Mouse (Mus musculus): ENCODE measurements around the gene Phf11b. TPM values are rescaled to one million over a fixed set of nuclear protein-coding genes. Genes with fewer than 3 reads are reported as not detected.
"Not testable (repeated sequence)": the region's sequence is repeated elsewhere in the genome, so short reads cannot be mapped to it uniquely, and the experiment has no call there.

The Phf11b gene
- total RNA-seq (2021), result 0.82 and 3.0 TPM in 2 replicates
- long read RNA-seq, experiment 1, partial matches to known transcripts, result 0 of 3 reads
- long read RNA-seq, experiment 1, other reads (novel, unspliced or antisense), result 3 of 3 reads
- long read RNA-seq, experiment 2, result 0 reads

DNA sequence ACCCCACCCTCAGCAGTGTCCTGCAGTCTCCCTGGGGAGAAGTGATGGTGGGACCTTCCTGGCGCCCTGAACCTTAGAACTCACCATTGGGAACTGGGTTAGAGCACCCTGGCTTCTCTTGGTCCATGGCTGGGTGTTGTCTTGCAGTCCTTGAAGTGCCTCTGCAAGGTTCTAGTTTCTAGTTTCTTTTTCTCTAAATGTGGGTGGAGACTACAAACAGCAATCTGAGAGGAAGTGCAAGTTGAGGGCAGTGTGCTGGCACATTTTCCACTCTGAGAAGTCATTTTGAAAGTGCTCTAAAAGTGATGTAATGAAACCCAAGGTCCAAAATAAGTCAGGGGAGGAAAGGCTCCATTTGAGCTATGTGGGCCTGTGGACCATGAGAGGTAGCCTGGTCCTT, at the start of gene Phf11b:
Phf11b (minus strand) TSS at position 163 of the 400 bp plus-strand sequence.
- DNase-seq, result not testable (repeated sequence)

DNA sequence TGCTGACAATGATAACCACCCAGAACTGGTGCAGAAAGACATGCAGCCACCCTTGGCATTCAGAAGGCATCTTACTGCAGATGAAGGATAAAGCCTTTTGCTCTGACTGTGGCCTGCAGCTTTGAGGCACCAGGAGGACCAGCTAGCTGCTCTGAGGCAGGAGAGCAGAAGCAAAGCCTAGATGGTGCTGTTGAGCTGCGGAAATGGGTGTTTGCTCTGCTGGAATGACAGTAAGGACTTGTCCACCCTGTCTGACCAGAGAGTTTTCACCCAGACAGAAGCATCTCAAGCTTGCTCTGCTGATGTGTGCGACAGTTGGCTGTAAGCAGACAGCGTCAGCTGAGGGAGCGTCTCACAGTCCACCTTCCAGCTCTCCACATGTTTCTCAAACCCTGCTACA, 49.0 kb upstream of the Phf11b start:
- DNase-seq, result peak; percentile 7

DNA sequence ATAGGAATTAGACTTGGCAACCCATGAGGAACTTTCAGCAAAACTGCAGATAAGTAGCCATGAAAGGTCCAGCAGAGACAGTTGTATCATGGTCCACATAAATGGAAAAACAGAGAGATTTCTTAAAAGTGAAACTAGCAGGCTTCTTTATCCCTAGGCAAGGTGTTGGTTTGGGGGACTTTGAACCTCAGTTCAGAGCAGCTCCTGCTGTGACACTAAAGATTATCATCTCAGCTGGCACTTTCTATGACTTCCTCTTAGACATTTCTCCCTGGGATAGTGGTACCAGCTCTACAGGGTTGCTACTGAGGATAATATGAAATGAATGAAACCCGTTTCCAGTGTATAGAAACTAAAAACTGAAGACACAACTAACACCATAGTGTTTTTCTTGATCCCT, 48.4 kb upstream of the Phf11b start:
- DNase-seq, result no peak

DNA sequence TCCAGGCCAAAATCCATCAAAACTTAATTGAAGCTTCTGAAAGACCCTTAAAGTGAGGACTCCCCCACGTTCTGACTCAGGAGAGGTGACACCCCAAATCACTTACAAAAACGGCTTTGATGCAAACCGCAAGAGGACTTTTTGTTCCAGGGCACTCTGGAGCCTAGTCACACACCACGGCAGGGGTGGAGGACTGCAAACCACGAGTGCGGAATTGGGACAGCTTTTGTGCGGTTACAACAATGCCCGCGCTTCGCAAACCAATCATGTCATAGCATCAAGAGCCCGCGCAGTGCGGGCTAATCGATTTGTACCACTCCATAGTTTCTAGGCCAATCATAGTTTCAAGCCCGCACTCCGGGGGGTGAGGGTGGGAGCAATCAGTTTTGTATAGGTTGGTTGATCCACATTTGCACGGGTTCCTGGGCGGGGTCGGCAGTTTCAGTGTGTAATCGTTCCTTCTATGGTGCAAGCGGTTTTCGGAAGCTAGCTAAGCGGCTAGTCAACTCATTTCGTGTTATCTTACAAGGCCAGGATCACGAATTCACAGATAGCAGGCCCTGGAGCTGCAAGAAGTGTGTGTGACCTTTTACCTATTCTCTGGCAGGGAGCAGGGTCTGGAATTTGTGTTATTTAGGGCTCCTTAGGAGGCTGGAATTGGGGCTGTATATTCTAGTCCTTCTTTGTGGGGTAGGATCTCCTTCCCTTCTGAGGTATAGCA, 29.4 kb upstream of the Phf11b start:
- no peak for DNase-seq

DNA sequence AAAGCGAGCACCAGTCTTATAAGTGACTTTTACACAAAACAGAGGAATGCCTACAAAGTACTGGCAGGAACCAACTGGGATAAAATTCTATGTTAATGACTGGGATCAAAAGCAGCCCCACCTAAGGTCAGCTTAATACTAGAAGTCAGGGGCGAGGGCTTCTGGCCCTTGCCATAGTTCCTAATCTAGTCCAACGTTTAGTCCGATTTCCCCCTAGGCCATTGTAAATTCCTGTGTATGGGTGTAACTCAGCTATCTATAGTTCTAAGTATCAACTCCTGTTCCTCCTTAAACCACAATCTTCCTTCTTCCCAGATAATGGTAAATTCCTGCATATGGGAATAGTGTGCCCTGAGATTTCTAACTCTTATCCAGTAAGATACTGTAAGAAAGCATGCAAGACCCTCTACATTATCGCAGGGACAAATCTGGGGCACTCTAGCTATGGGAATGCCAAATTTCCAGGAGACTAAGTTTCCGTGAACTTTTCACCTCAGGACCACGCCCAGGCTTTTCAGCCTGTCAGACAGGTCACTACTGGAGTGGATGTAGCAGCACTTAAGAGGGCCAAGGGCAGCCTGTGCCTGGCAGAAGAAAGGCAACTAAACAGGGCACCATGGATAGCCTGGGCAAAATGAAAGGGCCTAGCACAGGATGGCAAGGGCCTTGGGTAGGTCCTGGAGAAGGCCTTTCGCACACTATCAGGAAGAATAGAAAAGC, 25.4 kb upstream of the Phf11b start:
- DNase-seq, result no peak

DNA sequence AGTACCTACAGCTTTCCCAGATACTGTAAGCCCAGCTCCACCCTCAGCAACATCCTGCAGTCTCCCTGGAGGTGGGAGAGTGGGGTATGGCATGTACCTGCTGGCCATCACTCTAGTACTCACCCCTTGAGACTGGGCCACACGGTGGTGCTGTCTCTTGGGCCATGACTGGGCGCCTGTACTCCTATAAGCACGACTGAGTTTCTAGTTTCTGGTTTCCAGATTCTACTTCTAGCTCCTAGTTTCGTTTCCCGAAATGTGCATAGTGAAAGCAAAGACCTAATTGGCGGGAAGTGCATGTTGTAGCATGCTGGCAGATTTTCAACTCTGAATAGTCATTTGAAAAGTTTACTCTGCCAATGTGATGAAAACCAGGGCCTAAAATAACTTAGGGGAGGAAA, 24.1 kb upstream of the Phf11b start, which contains the start of gene Phf11d:
Phf11d (minus strand) TSS at position 227 of the 401 bp plus-strand sequence.
- DNase-seq, result peak; percentile 22

DNA sequence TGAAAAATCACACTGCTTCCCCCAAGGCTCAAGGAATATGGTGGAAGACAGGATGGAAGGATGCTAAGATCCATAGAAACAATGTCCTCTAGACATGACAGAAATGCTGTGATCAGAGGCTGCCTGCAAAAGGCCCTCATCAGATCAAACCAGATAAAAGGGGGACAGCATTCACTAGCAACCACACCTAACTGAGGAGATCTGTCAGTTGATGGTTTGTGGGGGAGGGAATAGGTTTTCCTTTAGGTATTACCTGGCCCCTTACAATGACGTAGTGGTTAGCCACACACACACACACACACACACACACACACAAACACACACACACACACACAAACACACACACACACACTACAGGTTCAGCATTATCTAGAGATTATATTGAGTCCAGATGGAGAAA, 1.6 kb downstream of the Phf11b start:
- DNase-seq, result no peak

DNA sequence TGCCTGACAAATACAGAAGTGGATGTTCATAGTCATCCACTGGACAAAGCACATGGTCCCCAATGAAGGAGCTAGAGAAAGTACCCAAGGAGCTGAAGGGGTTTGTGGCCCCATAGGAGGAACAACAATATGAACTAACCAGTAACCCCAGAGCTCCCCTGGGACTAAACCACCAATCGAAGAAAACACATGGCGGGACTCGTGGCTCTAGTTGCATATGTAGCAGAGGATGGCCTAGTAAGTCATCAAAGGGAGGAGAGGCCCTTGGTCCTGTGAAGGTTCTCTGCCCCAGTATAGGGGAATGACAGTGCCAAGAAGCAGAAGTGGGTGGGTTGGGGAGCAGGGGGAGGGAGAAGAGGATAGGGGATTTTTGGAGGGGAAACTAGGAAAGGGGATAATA, 5.1 kb downstream of the Phf11b start:
- not testable (repeated sequence) for DNase-seq

DNA sequence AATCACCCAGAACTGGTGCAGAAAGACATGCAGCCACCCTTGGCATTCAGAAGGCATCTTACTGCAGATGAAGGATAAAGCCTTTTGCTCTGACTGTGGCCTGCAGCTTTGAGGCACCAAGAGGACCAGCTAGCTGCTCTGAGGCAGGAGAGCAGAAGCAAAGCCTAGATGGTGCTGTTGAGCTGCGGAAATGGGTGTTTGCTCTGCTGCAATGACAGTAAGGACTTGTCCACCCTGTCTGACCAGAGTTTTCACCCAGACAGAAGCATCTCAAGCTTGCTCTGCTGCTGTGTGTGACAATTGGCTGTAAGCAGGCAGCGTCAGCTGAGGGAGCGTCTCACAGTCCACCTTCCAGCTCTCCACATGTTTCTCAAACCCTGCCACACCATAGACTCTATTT, 10.7 kb downstream of the Phf11b start:
- DNase-seq, result peak; percentile 25

DNA sequence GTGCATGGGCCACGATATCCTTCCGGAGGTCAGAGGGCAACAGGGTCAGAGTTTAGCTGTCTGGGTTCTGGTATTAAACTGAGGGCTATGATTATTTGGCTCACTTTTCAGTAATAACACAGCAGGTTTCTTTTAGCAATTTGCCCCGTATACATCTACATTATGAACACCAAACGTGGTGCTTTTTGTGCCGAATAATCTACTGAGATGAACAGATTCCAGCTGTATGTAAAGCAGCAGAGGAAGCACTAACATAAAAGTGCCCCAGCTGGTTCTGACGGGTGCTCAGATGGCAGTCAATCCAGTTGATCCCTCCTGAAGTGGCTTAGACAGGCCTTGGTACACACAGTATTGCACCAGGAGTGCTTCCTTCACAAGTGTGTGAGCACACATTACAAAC, 21.2 kb downstream of the Phf11b start:
- not testable (repeated sequence) for DNase-seq

DNA sequence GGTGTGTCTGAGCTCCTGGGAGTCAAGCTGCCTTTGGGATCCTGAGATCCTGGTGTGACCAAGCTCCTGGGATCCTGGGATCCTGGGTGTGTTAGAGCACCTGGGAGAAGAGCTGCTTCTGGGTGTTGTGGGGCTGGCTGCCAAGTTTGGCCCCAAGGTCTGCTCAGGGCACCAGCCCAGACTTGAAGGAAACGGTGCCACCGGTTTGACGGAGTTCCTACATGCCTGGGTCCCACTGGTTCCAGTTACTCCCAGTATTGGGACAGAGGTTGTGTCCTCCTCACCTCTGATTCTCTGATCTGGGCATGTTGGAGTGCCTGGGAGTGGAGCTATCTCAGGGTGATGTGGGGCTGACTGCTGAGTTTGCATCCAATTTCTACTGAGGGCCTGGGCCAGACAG, 22.1 kb downstream of the Phf11b start:
- not testable (repeated sequence) for DNase-seq

DNA sequence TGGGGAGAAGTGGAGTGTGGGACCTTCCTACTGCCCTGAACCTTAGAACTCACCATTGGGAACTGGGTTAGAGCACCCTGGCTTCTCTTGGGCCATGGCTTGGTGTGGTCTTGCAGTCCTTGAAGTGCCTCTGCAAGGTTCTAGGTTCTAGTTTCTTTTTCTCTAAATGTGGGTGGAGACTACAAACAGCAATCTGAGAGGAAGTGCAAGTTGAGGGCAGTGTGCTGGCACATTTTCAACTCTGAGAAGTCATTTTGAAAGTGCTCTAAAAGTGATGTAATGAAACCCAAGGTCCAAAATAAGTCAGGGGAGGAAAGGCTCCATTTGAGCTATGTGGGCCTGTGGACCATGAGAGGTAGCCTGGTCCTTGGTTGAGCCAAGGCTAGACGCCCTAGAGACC, 43.8 kb downstream of the Phf11b start, which contains the start of gene Phf11a:
Phf11a (minus strand) TSS at position 132 of the 400 bp plus-strand sequence.
- DNase-seq, result peak; percentile 9

DNA sequence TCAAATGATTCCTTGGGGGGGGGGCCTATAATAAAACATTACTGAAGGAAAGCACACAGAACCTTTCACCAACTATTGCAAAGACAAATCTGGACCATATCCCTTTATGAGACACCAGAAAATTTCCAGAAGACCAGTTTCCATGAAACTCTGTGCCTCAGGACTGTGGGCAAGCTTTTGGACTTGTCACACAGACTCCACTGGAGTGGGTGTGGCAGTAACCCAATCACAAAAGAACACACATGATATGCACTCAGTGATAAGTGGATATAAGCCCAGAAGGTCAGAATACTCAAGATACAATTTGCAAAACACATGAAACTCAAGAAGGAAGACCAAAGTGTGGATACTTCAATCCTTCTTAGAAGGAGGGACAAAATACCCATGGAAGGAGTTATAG, 49.4 kb downstream of the Phf11b start:
- not testable (repeated sequence) for DNase-seq

DNA sequence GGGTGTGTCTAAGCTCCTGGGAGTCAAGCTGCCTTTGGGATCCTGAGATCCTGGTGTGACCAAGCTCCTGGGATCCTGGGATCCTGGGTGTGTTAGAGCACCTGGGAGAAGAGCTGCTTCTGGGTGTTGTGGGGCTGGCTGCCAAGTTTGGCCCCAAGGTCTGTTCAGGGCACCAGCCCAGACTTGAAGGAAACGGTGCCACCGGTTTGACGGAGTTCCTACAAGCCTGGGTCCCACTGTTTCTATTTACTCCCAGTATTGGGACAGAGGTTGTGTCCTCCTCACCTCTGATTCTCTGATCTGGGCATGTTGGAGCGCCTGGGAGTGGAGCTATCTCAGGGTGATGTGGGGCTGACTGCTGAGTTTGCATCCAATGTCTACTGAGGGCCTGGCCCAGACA, 66.2 kb downstream of the Phf11b start:
- not testable (repeated sequence) for DNase-seq

Other genes starting within 250 kb of the Phf11b start
- not detected in 2 replicates for gene 1700129C05Rik, start 198.5 kb downstream of the Phf11b start, total RNA-seq (2021)
- gene Gm5142, start 162.6 kb downstream of the Phf11b start, total RNA-seq (2021), result not detected in 2 replicates
- gene Rcbtb1, start 140.1 kb downstream of the Phf11b start, total RNA-seq (2021), result 25.5 and 32.2 TPM in 2 replicates
- gene Gm6904, start 81.1 kb downstream of the Phf11b start, total RNA-seq (2021), result not detected in 2 replicates
- 0.37 and 0.56 TPM in 2 replicates for gene Phf11a, start 43.8 kb downstream of the Phf11b start, total RNA-seq (2021)
- 4.1 and 6.5 TPM in 2 replicates for gene Phf11d, start 24.1 kb upstream of the Phf11b start, total RNA-seq (2021)
- gene Phf11c, start 54.0 kb upstream of the Phf11b start, total RNA-seq (2021), result 0.96 and 1.3 TPM in 2 replicates
- gene Setdb2, start 99.5 kb upstream of the Phf11b start, total RNA-seq (2021), result 9.2 and 12.7 TPM in 2 replicates
- gene Cab39l, start 99.6 kb upstream of the Phf11b start, total RNA-seq (2021), result 34.5 and 42.0 TPM in 2 replicates

Data from adrenal gland, postnatal 14 days (tissue).